Mouse (Mus musculus) c-Kit-positive CD71-positive TER-119-positive erythroid progenitor cells, embryonic 14.5 days (primary cell): ENCODE data around the gene Scamp5.

Source experiments
- DNase-seq: peaks from one replicate; pipeline ENCODE4 v3.0.0-alpha.2; 2013; ENCODE audit warnings: low spot score

The Scamp5 gene

GRCm38 (mm10) chr9:57467896-57468549 lies at the start of gene Scamp5:
Gene Scamp5, minus strand, starts transcription at chr9:57468060.
- DNase-seq, result peak; percentile 62

GRCm38 (mm10) chr9:57517113-57517512 lies 49.3 kb upstream of the Scamp5 start:
- peak; percentile 72 for DNase-seq

GRCm38 (mm10) chr9:57510577-57510976 lies 42.7 kb upstream of the Scamp5 start:
- DNase-seq, result no peak

- peak; percentile 86 for DNase-seq
Measured at GRCm38 (mm10) chr9:57505700-57506099, 37.8 kb upstream of the Scamp5 start.

- no peak for DNase-seq
Measured at GRCm38 (mm10) chr9:57504891-57505290, 37.0 kb upstream of the Scamp5 start.

GRCm38 (mm10) chr9:57504381-57504700 lies 36.5 kb upstream of the Scamp5 start:
- DNase-seq, result no peak

- no peak for DNase-seq
Measured at GRCm38 (mm10) chr9:57503622-57504380, 35.9 kb upstream of the Scamp5 start, which contains the start of gene Rpp25. Gene Rpp25, plus strand, starts transcription at chr9:57504026.

- no peak for DNase-seq
Measured at GRCm38 (mm10) chr9:57502911-57503621, 35.2 kb upstream of the Scamp5 start.

- DNase-seq, result no peak
Measured at GRCm38 (mm10) chr9:57501861-57502260, 34.0 kb upstream of the Scamp5 start.

GRCm38 (mm10) chr9:57501452-57501851 lies 33.6 kb upstream of the Scamp5 start:
- DNase-seq, result no peak

- no peak for DNase-seq
Measured at GRCm38 (mm10) chr9:57498536-57498935, 30.7 kb upstream of the Scamp5 start.

- DNase-seq, result no peak
Measured at GRCm38 (mm10) chr9:57497236-57497635, 29.4 kb upstream of the Scamp5 start.

- no peak for DNase-seq
Measured at GRCm38 (mm10) chr9:57494970-57495369, 27.1 kb upstream of the Scamp5 start.

GRCm38 (mm10) chr9:57493532-57493931 lies 25.7 kb upstream of the Scamp5 start:
- DNase-seq, result no peak

- DNase-seq, result no peak
Measured at GRCm38 (mm10) chr9:57487807-57488206, 19.9 kb upstream of the Scamp5 start.

- DNase-seq, result peak; percentile 78
Measured at GRCm38 (mm10) chr9:57485774-57486173, 17.9 kb upstream of the Scamp5 start.

- DNase-seq, result no peak
Measured at GRCm38 (mm10) chr9:57468914-57469313, 1.1 kb upstream of the Scamp5 start.

- DNase-seq, result no peak
Measured at GRCm38 (mm10) chr9:57467271-57467771, 539 bp downstream of the Scamp5 start.

- no peak for DNase-seq
Measured at GRCm38 (mm10) chr9:57466101-57466500, 1.8 kb downstream of the Scamp5 start.

GRCm38 (mm10) chr9:57462866-57463265 lies 5.0 kb downstream of the Scamp5 start:
- DNase-seq, result no peak

- DNase-seq, result no peak
Measured at GRCm38 (mm10) chr9:57459707-57460106, 8.2 kb downstream of the Scamp5 start.

GRCm38 (mm10) chr9:57453516-57453915 lies 14.3 kb downstream of the Scamp5 start:
- no peak for DNase-seq
